Mouse (Mus musculus) adrenal gland, adult (tissue): ENCODE results near the gene Gab1.
A peak's percentile ranks its signal among the peaks of the same experiment; 100 is the strongest.

ENCODE experiments used
- DNase-seq, 2 experiments: peaks; one replicate each; pipeline ENCODE4 v3.0.0; 2022 to 2023; ENCODE audit warnings: low spot score in 1 of 2; ENCODE audit not compliant: inconsistent age in 2 of 2

Gab1 gene

GRCm38 (mm10) chr8:80814087-80814791 lies 66.1 kb downstream of the Gab1 start:
- DNase-seq, result no peak

DNA sequence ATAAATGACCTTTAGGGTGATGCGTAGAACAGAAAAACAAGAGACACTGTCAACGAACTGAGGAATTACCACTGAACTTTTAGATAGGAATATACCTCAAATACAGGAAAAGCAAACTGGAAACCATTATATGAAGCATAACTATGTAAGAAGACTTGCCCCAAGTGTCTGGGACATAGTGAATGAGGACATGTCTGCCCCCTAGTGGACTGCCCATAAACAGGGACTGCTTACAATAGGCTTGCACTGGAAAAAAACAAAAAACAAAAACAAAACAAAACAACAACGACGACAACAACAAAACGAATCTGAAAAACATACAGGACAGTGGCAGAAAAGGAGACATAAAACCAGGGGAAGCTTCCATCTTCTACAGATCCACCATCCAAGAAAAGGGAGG lies 66.9 kb downstream of the Gab1 start:
- DNase-seq, result peak in 1 of 2 experiments; percentile 80

DNA sequence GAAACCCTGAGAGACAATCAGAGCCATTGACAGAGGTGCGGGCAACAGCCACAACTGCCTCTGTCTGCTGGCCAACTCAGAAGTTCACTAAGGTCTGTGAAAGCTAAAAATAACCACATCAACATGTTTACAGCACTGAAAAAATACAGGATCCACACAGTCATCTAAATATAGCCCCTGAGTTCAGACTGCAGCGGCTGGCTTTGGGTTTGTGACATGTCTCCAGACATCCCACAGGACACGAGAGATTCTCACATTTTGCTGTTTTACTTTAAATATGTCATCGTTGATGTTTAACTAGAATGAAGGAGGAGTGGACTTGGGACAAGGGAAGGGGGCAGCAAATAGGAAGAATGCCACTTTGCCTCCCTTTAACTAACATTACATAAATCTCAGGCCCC lies 68.7 kb downstream of the Gab1 start:
- DNase-seq, result peak in 1 of 2 experiments; percentile 52

GRCm38 (mm10) chr8:80810916-80811315 lies 69.4 kb downstream of the Gab1 start:
- peak in 1 of 2 experiments; percentile 72 for DNase-seq

- peak in 1 of 2 experiments; percentile 57 for DNase-seq
These were observed 69.9 kb downstream of the Gab1 start for GRCm38 (mm10) chr8:80810442-80810841.

GRCm38 (mm10) chr8:80807807-80808505 lies 72.4 kb downstream of the Gab1 start:
- peak in 1 of 2 experiments; percentile 41 for DNase-seq

DNA sequence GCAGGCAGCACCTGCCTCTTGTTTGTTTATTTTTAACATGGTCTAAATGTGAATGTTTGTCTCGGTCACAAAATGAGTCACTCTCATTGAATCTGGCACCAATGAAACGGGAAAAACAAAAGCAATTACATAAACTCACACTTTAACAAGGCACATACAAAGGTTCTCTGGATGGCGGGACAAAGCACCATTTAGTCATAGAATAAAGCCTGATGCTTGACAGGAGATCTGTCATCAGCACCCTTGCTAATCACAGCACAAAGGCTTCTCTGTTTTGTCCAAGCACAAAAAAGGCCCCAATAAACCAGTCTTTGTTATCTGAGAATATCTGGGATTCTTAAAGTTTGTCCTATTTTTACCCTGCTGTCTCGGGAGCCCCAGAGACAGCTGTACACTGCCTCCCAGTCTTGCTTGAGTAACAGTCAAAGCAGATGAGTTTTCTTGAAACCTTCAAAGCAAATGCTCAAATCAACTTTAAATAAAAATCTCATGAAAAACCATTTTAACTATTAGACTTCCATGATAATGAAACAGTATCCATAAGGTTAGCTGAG lies 76.2 kb downstream of the Gab1 start:
- no peak for DNase-seq

DNA sequence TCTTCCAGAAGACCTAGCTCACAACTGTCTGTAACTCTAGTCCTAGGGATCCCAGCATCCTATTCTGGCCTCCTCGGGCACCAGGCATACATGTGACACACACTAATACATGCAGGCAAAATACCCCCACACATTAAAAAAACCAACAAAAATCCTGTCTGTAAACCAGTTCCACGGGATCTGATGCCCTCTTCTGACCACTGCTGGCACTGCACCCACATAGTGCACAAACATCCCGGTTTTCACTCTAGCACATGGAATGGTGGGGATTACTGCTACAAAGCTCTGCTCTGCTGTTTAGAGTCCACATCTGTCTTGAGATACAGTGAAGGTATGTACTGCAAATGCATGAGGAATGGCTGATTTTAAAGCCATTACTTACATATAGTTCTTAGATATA lies 81.5 kb downstream of the Gab1 start:
- DNase-seq, result no peak

- DNase-seq, result no peak
These were observed 82.0 kb downstream of the Gab1 start for GRCm38 (mm10) chr8:80798198-80798777.

DNA sequence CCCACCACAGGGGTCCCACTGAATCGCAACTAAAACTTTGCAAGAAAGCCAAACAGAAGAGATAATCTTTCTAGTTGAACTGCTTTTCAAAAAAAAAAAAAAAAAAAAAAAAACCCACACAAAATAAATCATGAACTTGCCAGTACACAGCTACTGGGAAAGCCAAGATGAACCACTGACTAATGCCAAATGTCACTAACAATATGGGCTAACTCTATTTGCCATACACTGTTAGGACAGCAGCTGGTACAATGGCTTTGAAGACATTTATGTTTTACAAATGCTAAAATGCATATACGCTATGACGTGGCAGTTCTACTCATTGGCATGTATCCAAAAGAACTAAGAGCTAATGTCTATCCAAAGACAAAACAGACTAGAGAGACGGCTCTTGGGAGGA lies 84.2 kb downstream of the Gab1 start:
- no peak for DNase-seq

DNA sequence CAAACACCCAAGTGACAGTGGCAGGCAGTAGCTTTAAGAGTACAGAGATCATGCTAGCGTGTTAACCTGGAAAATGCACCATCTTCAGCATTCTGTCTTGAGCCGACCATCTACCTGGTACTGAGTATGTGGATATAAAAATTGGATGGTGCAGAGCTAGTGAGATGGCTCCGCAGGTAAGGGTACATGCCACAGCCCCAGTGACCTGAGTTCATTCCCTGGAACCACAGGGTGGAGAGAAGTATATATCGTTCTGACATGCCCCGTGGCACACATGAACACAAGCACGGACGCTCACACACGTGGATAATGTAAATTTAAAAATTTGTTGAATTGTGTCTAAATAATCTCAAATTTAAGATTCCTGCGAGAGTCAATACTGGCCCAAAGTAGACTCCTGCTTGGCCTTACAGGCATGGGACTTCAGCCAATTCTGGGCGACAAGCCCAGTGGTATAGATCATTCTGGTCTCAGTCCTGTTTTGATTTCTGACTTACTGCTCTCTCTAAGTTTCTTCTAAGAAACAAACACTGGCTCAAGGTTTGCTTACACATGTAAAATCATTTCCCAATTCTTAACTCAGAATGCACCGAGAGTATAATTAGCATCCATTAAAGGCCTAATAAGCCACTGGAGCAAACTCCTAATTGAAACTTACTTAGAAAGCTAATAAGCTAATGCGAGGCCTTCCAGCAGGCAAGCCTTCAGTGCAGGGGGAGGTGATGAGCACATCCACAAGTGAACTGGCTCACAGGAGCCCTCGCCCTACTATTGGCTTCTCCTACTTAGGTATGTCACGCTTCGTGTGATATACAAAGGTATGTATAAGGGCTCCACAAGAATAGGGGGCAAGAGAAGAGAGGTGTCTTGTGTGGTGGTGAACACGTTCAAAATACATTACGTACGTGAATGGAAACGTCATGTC lies 85.5 kb downstream of the Gab1 start:
- DNase-seq, result peak in 1 of 2 experiments; percentile 57

- peak in 1 of 2 experiments; percentile 37 for DNase-seq
These were observed 86.4 kb downstream of the Gab1 start for GRCm38 (mm10) chr8:80793791-80794515.

DNA sequence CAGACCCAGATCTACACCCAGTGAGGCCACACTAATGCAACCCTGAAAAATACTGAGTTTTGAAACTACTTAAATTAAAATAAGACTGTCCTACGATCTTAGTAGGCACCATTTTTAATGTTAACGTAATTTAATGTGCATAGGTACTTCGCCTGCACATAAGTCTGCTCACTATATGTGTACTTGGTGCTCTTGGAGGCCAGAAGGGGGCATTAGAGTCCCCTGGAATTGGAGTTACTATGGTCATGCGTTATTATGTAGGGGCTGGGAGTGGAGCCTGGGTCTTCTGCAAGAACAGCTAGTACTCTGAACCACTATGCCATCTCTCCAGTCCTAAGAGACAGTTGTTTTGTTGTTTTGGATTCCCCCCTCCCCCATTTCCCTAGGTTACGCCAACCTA lies 88.1 kb downstream of the Gab1 start:
- peak in 1 of 2 experiments; percentile 43 for DNase-seq

GRCm38 (mm10) chr8:80789324-80789723 lies 91.0 kb downstream of the Gab1 start:
- no peak for DNase-seq

GRCm38 (mm10) chr8:80784559-80784958 lies 95.8 kb downstream of the Gab1 start:
- DNase-seq, result no peak

DNA sequence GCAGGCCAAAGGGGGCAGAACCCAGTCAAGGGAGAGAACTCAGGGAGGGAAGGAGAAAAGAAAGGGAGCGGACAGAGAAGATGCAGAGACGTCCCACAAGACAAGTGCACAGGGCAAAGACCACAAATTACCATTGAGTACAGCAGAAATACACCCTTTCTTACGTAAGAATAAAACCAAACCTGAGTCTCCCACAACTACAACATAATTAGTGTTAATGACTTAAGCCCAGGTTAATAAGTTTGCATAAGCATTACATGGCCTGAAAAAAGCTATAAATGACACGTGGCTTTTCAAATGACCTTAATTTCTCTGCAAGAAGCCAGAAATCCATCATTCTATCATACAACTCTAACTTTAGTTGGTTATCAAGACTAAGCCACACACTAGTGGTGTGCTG lies 97.0 kb downstream of the Gab1 start:
- DNase-seq, result no peak

- no peak for DNase-seq
These were observed 99.0 kb downstream of the Gab1 start for GRCm38 (mm10) chr8:80781338-80781737.

- no peak for DNase-seq
These were observed 100.0 kb downstream of the Gab1 start for GRCm38 (mm10) chr8:80780271-80780670.

DNA sequence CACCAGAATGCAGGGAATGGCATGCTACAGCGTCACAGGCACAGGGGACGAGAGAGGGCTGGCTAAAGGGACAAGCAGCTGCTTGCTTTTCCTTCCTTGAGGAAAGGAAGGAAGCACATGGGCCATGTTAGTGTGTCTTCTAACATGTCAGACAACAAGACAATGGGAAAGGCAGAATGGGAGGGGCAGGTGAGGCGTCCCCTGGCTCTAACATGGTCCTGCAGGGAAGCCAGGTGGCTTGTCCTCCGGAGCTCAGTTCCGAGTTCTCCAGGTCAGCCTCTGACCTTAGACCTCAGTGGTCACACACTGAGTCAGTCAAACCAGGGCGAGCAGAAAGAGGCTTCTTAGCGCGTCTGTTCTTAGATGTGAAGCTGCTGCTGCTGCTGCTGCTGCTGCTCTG lies 103.9 kb downstream of the Gab1 start:
- DNase-seq, result peak in 1 of 2 experiments; percentile 18
